Mouse (Mus musculus): ENCODE measurements around the gene Plac9a. TPM values are rescaled to one million over a fixed set of nuclear protein-coding genes. Genes with fewer than 3 reads are reported as not detected.

Gene Plac9a
- polyA plus RNA-seq, 1 experiment from 2014 or later = not detected

DNA sequence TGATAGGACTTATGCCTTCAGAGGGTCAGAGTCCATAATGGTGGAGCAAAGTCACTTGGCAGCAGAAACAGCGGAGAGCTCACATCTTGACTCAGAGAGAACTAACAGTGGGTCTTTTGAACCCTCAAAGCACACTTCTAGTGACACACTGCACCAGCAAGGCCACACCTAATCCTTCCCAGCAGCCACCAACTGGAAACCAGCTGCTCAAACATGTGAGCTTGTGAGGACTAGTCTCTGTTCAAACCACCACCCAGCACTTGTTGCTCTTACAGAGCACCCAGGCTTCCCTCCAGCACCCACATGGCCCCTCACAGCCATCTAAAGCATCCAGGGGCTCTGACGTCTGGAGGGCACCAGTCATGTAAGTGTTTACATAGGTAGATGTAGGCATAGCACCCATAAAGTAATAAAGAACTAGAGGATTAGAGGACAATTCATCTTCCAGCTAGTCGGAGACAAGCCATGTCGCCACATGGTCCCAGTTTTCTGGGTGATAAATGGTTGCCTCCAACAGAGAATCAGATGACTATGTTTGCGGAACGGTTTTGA lies 57.0 kb downstream of the Plac9a start:
- no peaks in the 10 kb centered on the region for H3K36me3 ChIP-seq (ENCODE audit: control insufficient read depth, insufficient read depth, low read length)
- H3K27me3 ChIP-seq (ENCODE audit: control insufficient read depth, insufficient read depth, low read depth, low read length) = peaks cover 17% of the 10 kb centered on the region
- peaks cover 9% of the 10 kb centered on the region; the same call in 1 of the 2 replicates for H3K4me1 ChIP-seq (ENCODE audit: control insufficient read depth, insufficient read depth, low read length)
- no peaks in the 10 kb centered on the region for H3K9me3 ChIP-seq (replicated peaks; ENCODE audit: control insufficient read depth, low read length, poor library complexity, severe bottlenecking)
- ATAC-seq = no peak
- no peak overlapping the region for H3K27ac ChIP-seq (ENCODE audit: low read length)
- 92% methylated on average over 6 of the region's 6 CpGs for WGBS
- no peak overlapping the region for H3K9ac ChIP-seq (ENCODE audit: low read depth, low read length)
- H3K4me3 ChIP-seq (ENCODE audit: low read depth, low read length) = no peak overlapping the region
- H3K4me2 ChIP-seq (ENCODE audit: low read length) = no peak overlapping the region

- H3K27me3 ChIP-seq (ENCODE audit: control insufficient read depth, insufficient read depth, low read depth, low read length) = peaks cover 17% of the 10 kb centered on the region
- no peak overlapping the region for H3K9ac ChIP-seq (ENCODE audit: low read depth, low read length)
- peaks cover 9% of the 10 kb centered on the region; the same call in 1 of the 2 replicates for H3K4me1 ChIP-seq (ENCODE audit: control insufficient read depth, insufficient read depth, low read length)
- H3K9me3 ChIP-seq (replicated peaks; ENCODE audit: control insufficient read depth, low read length, poor library complexity, severe bottlenecking) = no peaks in the 10 kb centered on the region
- WGBS = 97% methylated on average over 4 of the region's 4 CpGs
- no peak overlapping the region for H3K4me2 ChIP-seq (ENCODE audit: low read length)
- H3K36me3 ChIP-seq (ENCODE audit: control insufficient read depth, insufficient read depth, low read length) = no peaks in the 10 kb centered on the region
- no peak overlapping the region for H3K27ac ChIP-seq (ENCODE audit: low read length)
- ATAC-seq = no peak
- no peak overlapping the region for H3K4me3 ChIP-seq (ENCODE audit: low read depth, low read length)
Observed at GRCm38 (mm10) chr14:25844372-25844771, 58.5 kb downstream of the Plac9a start.

DNA sequence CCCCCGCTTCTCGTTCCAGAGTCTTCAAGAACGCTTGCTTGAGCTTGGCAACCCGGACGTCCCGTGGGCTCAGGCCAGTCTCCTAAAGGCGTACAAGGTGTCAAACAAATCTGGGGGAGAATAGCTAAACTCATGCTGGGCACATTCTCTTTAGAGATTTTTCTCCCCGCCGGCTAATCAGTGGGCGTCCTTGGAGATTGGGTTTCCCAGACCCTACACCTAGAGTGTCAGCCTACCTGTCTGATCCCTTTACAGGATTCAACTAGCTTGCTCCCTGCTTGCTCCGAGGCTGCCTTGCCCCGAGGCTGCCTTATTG lies 60.3 kb downstream of the Plac9a start:
- H3K27me3 ChIP-seq (ENCODE audit: control insufficient read depth, insufficient read depth, low read depth, low read length) = peaks cover 17% of the 10 kb centered on the region
- peak overlapping the region; percentile 48 for H3K4me3 ChIP-seq (ENCODE audit: low read depth, low read length)
- peak overlapping the region; percentile 39; the same call in 1 of the 2 replicates for H3K9ac ChIP-seq (ENCODE audit: low read depth, low read length)
- H3K36me3 ChIP-seq (ENCODE audit: control insufficient read depth, insufficient read depth, low read length) = no peaks in the 10 kb centered on the region
- H3K9me3 ChIP-seq (replicated peaks; ENCODE audit: control insufficient read depth, low read length, poor library complexity, severe bottlenecking) = no peaks in the 10 kb centered on the region
- H3K4me2 ChIP-seq (ENCODE audit: low read length) = peak overlapping the region; percentile 92
- ATAC-seq = no peak
- 2% methylated on average over 12 of the region's 12 CpGs for WGBS
- H3K27ac ChIP-seq (ENCODE audit: low read length) = no peak overlapping the region
- H3K4me1 ChIP-seq (ENCODE audit: control insufficient read depth, insufficient read depth, low read length) = peaks cover 9% of the 10 kb centered on the region; the same call in 1 of the 2 replicates

GRCm38 (mm10) chr14:25841991-25842687 lies 60.8 kb downstream of the Plac9a start, which contains the start of gene Anxa11:
Anxa11 (plus strand) TSS chr14:25842156.
- Histone ChIP-seq H3K27ac (ENCODE audit: low read length) (no peak within 1 kb of the TSS), H3K4me1 (ENCODE audit: control insufficient read depth, insufficient read depth, low read length) (peaks cover 9% of the 10 kb centered on the region; the same call in 1 of the 2 replicates), H3K27me3 (ENCODE audit: control insufficient read depth, insufficient read depth, low read depth, low read length) (peaks cover 17% of the 10 kb centered on the region), H3K9ac (ENCODE audit: low read depth, low read length) (peak within 1 kb of the TSS; percentile 39; the same call in 1 of the 2 replicates), H3K4me2 (ENCODE audit: low read length) (peak within 1 kb of the TSS; percentile 92), H3K4me3 (ENCODE audit: low read depth, low read length) (peak within 1 kb of the TSS; percentile 48), H3K9me3 (replicated peaks; ENCODE audit: control insufficient read depth, low read length, poor library complexity, severe bottlenecking) (no peaks in the 10 kb centered on the region), H3K36me3 (ENCODE audit: control insufficient read depth, insufficient read depth, low read length) (no peaks in the 10 kb centered on the region)
- ATAC-seq = no peak
- WGBS = under 1% methylated on average over 54 of the region's 54 CpGs

DNA sequence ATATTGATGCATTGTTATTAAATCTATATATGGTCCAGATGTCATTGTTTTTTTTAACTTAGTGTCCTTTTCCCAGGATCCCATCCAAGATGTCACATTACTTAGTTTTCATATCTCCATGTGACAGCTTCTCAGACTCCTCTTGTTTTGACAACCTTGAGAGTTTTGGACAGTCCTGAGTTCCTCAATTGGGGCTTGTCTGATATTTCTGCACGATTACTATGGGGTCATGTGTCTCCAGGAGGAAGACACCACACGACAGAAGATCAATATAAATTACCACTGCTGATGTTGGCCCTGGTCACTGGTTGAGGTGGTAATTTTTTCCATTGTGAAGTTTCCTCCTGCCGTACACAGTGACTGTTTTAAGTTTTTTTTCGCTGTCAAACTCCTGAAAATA lies 61.3 kb downstream of the Plac9a start:
- Histone ChIP-seq H3K9me3 (replicated peaks; ENCODE audit: control insufficient read depth, low read length, poor library complexity, severe bottlenecking) (no peaks in the 10 kb centered on the region), H3K4me1 (ENCODE audit: control insufficient read depth, insufficient read depth, low read length) (peaks cover 9% of the 10 kb centered on the region; the same call in 1 of the 2 replicates), H3K27ac (ENCODE audit: low read length) (no peak overlapping the region), H3K4me2 (ENCODE audit: low read length) (peak overlapping the region; percentile 92), H3K4me3 (ENCODE audit: low read depth, low read length) (peak overlapping the region; percentile 48), H3K9ac (ENCODE audit: low read depth, low read length) (no peak overlapping the region), H3K27me3 (ENCODE audit: control insufficient read depth, insufficient read depth, low read depth, low read length) (peaks cover 17% of the 10 kb centered on the region), H3K36me3 (ENCODE audit: control insufficient read depth, insufficient read depth, low read length) (no peaks in the 10 kb centered on the region)
- no peak for ATAC-seq
- WGBS = 4% methylated on average over 4 of the region's 4 CpGs

DNA sequence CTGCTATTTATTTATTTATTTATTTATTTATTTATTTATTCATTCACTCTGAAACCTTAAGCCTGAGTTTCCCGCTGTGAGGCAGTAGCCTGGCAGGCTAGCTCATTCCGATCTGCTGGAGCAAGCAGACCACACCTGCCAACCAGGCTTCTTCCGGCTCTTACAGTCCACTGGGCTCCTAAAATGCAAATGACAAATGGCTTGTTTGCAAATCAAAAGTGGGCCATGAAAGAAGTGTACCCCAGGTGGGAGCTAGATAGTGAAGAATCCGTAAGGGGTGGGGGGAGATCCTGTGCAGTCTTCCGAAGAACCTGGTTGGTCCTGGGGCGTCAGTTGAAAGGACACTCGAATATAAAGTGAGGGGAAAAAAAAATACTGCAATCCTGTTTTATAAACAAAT lies 61.9 kb downstream of the Plac9a start:
- Histone ChIP-seq H3K27ac (ENCODE audit: low read length) (no peak overlapping the region), H3K4me1 (ENCODE audit: control insufficient read depth, insufficient read depth, low read length) (peaks cover 9% of the 10 kb centered on the region; the same call in 1 of the 2 replicates), H3K27me3 (ENCODE audit: control insufficient read depth, insufficient read depth, low read depth, low read length) (peaks cover 17% of the 10 kb centered on the region), H3K9ac (ENCODE audit: low read depth, low read length) (no peak overlapping the region), H3K4me3 (ENCODE audit: low read depth, low read length) (no peak overlapping the region), H3K36me3 (ENCODE audit: control insufficient read depth, insufficient read depth, low read length) (no peaks in the 10 kb centered on the region), H3K9me3 (replicated peaks; ENCODE audit: control insufficient read depth, low read length, poor library complexity, severe bottlenecking) (no peaks in the 10 kb centered on the region), H3K4me2 (ENCODE audit: low read length) (no peak overlapping the region)
- WGBS = 13% methylated on average over 7 of the region's 7 CpGs
- ATAC-seq = no peak

DNA sequence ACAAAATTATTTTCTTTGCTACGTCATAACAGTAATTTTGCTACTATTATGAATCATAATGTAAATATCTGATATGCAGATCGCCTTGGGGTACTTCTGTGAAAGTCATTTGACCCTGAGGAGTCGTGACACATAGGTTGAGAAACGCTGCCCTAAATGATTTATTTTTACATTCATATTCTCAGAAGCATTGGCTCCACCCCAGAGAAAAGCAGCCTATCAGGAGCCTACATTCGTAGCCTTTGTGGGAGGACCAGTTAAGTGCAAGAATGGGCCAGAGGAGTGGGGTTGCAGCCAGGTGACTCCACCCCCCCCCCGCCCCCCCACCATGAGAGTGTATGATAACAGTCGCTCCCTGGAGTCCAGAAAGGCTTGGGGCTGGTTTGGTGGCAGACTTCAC lies 63.1 kb downstream of the Plac9a start:
- H3K9me3 ChIP-seq (replicated peaks; ENCODE audit: control insufficient read depth, low read length, poor library complexity, severe bottlenecking) = no peaks in the 10 kb centered on the region
- H3K27ac ChIP-seq (ENCODE audit: low read length) = no peak overlapping the region
- H3K4me3 ChIP-seq (ENCODE audit: low read depth, low read length) = no peak overlapping the region
- no peak overlapping the region for H3K4me2 ChIP-seq (ENCODE audit: low read length)
- H3K4me1 ChIP-seq (ENCODE audit: control insufficient read depth, insufficient read depth, low read length) = peaks cover 9% of the 10 kb centered on the region; the same call in 1 of the 2 replicates
- no peaks in the 10 kb centered on the region for H3K36me3 ChIP-seq (ENCODE audit: control insufficient read depth, insufficient read depth, low read length)
- H3K9ac ChIP-seq (ENCODE audit: low read depth, low read length) = no peak overlapping the region
- no peak for ATAC-seq
- 80% methylated on average over 7 of the region's 7 CpGs for WGBS
- peaks cover 17% of the 10 kb centered on the region for H3K27me3 ChIP-seq (ENCODE audit: control insufficient read depth, insufficient read depth, low read depth, low read length)

DNA sequence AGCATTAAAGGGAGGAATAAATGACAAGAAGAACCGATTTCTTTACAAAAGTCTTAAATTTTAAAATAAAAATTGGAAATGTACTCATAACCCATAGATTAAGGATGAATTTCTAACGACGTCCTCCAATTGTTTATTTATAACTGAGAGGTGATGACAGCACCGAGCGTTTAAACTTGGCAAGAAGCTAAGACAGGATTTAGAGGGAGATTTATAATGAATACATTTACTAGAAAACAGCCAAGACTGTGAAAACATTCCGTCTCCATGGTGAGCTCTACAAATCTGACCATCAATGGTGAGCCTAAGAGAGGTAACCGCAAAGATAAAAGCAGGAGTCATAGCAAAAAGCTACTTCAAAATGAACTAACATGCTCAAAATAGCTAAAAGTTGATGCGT lies 64.5 kb downstream of the Plac9a start:
- WGBS = 44% methylated on average over 8 of the region's 8 CpGs
- H3K4me2 ChIP-seq (ENCODE audit: low read length) = no peak overlapping the region
- ATAC-seq = no peak
- H3K27ac ChIP-seq (ENCODE audit: low read length) = no peak overlapping the region
- peaks cover 9% of the 10 kb centered on the region; the same call in 1 of the 2 replicates for H3K4me1 ChIP-seq (ENCODE audit: control insufficient read depth, insufficient read depth, low read length)
- no peak overlapping the region for H3K4me3 ChIP-seq (ENCODE audit: low read depth, low read length)
- H3K9me3 ChIP-seq (replicated peaks; ENCODE audit: control insufficient read depth, low read length, poor library complexity, severe bottlenecking) = no peaks in the 10 kb centered on the region
- H3K36me3 ChIP-seq (ENCODE audit: control insufficient read depth, insufficient read depth, low read length) = no peaks in the 10 kb centered on the region
- peaks cover 14% of the 10 kb centered on the region for H3K27me3 ChIP-seq (ENCODE audit: control insufficient read depth, insufficient read depth, low read depth, low read length)
- H3K9ac ChIP-seq (ENCODE audit: low read depth, low read length) = no peak overlapping the region
